Mouse (Mus musculus): Measurements from ENCODE around the gene Uri1. TPM values are rescaled to one million over a fixed set of nuclear protein-coding genes. Genes with fewer than 3 reads are reported as not detected.
A peak's percentile ranks its signal among the peaks of the same experiment; 100 is the strongest.

Gene Uri1
- 10 to 100 TPM; 13.0 to 15.7 TPM for total RNA-seq (2021)
- long read RNA-seq, experiment 1, transcript Uri1-201 (11 exons, 3,441 nt): major isoform, 25 of 32 reads
- long read RNA-seq, experiment 1, partial matches to known transcripts: 0 of 32 reads
- long read RNA-seq, experiment 1, other reads (novel, unspliced or antisense): 7 of 32 reads
- long read RNA-seq, experiment 2, transcript Uri1-201 (11 exons, 3,441 nt): major isoform, 14 of 16 reads
- long read RNA-seq, experiment 2, partial matches to known transcripts: 0 of 16 reads
- long read RNA-seq, experiment 2, other reads (novel, unspliced or antisense): 2 of 16 reads

DNA sequence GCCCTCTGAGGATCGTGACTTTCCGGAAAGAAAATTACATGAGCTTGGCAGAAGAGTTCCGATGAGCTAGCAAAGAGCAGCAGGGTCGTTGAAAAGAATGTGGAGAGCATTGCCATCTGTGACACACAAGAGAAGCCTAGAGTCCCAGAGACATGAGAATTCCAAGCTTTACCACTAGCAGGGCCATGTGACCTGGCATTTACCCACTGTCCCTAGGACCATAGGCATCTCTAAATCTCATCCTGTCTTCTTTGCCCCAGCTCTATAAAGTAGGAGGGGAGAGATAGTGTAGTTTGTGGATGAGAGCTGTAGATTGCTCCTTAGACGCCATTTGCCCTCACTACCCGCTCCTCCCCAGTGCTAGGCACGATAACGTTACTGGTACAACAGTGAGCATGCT lies at the start of gene Uri1:
Gene Uri1, minus strand, starts transcription at position 101 of the 400 bp plus-strand sequence.
- no peak for DNase-seq

GRCm38 (mm10) chr7:38071065-38071464 lies 47.7 kb upstream of the Uri1 start:
- no peak for DNase-seq

DNA sequence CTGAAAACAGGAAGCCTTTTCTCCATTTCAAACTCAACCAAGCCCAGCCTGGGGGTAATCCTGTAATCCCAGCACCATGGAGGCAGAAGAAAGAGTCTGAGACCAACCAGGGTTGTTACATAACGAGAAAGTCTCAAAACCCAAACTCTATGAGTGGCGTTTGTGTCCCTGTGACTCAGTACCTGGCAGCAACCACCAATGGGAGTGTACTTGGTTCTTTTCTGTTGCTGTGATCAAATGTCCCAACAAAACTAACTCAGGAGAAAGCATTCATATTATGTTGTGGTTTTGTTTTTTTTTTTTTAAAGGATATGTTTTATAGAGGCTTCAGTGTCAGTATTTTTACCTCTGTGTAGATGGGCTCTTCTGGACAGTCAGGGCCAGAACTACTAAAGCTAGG lies 47.3 kb upstream of the Uri1 start:
- no peak for DNase-seq

DNA sequence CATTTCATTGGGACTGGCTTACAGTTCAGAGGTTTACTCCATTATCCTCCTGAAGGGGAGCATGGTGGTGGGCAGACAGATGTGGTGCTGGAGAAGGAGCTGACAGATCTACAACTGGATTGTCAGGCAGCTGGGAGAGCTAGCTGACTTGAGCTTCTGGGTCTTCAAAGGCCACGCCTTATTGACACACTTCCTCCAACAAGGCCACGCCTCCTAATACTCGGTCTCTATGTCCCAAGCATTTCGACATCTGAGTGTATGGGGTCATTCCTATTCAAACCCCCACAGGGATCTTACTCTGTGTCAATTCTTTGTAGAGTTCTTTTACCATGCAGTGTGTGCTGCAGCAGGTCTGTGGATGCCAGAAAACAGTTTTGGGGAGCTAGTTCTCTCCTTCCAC lies 41.1 kb upstream of the Uri1 start:
- DNase-seq: no peak

DNA sequence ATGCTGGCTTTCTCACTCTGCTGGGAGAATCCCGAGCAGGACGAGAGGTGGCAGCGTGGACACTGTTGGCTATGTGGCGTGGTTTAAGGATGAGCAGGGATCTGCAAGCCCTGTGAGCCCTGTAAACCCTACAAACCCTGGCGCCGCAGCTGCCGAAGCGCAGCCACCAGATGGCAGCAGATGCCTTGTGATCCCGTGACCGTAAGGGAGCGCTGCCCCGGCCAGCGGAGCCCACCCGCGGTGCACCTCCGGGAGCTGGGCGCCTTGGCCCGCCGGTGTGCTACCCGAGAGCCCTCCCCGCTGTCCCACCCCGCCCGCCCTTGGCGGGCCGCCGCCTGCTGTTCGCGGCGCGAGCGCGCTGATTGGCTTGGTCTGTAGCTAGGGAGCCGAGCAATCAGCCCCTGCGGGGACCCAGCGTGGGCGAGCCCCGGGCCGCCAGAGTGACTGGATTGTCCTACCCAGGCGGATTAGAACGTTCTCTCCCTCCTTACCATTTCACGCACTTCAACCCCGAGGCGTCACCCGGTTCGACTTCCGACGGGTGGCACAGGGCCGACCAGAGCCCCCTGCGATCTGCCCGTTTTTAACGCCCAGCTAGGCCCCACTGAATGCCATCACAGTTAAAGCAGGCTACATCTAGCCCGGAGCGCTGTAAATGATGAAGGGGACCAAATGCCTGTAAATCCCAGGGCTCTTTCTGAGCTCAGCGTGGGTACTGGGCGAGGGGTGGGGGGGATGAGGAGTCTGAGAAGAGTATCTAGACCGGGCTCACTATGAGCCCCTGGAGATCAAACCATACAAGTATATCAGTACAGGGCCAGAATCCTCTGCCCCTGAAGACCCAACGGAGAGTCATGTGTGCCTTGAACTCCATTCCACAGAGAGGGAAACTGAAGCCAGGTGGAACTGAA lies 38.0 kb upstream of the Uri1 start:
- DNase-seq: peak; percentile 87 to 91

GRCm38 (mm10) chr7:38059636-38060330 lies 36.4 kb upstream of the Uri1 start:
- no peak for DNase-seq

DNA sequence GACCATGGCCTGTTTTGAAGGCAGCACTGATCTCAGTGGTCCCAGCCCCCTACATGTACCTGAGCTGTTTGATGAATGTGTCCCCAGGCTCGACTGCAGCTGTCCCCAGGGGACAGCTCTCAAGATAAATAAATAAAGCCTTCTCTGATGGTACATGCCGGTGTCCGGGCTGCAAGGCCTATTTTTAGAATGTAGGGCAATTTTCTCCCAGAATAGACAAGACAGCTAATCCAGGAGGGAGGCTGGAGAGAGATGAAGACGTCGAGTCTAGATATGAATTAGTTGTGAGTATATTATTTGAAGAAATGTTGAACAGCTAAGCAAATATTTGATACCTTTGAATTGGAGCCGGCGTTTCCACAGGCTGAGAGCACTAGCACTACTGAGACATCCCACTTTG lies 35.7 kb upstream of the Uri1 start:
- peak in 1 of 2 experiments; percentile 54 for DNase-seq

DNA sequence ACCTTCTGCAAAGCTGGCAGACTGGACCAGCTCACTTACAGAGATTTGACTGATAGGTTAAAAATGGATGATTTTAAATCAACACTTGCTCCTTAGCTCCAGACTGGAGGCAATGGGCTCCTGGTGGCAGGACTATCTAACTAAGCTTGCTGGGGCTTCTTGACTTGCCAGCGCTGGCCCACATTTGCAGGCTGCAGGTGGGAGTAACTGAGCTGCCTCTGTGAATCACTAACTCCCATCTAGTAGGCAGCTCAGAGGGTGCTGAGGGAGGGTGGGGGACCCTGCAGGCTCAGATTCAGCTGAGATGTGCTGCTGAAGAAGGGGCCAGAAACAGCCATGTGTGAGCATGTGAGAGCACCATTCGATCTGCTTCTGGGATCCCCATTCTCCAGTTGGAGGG lies 32.6 kb upstream of the Uri1 start:
- DNase-seq: no peak

DNA sequence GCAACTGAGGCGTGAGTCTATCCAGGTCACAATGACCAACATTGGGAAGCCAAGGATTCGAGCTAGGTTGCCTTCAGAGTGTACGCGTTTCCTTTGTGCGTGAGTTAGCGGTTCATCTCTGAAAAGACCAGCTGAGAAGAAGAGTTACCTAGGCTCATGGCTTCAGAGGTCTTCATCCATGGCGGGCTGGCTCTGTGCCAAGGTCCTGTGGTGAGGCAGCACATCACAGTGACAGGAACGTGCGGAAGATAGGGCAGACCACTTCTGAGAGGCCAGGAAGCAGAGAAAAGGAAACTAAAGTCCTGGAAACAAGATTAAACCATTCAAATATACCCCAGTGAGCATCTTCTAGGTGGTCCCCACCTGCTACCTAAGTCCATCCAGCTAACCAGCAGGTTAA lies 30.9 kb upstream of the Uri1 start:
- no peak for DNase-seq

DNA sequence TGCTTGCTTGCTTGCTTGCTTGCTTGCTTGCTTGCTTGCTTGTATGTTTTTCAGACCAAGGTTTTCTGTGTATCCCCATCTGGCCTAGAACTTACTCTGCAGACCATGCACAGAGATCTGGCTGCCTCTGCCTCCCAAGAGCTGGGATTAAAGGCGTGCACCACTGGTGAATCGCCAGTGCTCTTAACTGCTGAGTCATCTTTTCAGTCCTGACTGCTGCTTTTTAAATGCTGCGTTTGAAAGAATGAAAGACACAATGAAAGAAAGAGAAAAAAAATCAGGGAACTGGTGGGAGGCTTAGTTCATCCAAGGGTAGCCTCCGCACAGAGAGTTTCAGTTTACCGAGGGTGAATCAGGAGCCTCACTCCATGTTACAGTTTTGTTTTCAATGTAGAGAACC lies 23.9 kb upstream of the Uri1 start:
- no peak for DNase-seq

- DNase-seq: no peak
These were observed 17.9 kb upstream of the Uri1 start for GRCm38 (mm10) chr7:38041244-38041643.

DNA sequence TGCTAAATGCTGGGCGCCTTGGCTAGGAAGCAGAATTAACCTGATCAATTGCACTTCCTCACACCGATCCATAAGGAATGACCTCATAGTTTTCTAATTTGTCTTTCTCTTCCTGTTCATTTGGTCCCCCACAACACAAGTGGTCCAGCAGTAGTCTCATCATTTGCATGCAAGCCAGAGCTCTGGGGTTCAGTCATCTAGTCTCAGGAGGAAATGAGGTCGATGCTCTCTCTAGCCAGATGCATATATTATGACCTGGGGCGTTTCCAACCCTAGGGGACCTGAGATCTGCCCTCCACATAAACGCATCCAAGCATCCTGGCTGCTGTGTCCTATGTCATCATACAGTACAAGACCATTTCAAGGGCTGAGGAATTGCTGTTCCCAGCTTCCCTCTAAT lies 14.2 kb upstream of the Uri1 start:
- DNase-seq: no peak

GRCm38 (mm10) chr7:38031183-38031582 lies 7.8 kb upstream of the Uri1 start:
- DNase-seq: no peak

GRCm38 (mm10) chr7:38030606-38031005 lies 7.3 kb upstream of the Uri1 start:
- no peak for DNase-seq

DNA sequence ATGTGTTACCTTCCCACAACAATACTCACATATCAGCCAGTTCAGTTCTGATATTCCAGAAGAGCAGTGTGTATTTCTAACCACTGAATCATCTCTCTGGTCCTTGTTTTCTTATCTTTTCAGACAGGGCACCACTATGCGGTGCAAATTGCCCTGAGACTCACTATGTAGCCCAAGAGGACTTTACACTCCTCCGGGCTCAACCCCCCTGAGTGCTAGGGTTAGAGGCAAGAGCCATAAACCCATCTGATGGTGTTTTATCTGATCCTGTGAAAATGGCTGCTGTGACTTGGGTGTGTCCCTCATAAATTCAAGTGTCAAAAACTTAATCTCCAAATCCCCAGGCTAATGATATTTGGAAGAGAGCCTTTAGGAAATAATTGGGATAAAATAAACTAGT lies 6.6 kb upstream of the Uri1 start:
- DNase-seq: no peak

- DNase-seq: no peak
These were observed 5.7 kb upstream of the Uri1 start for GRCm38 (mm10) chr7:38029083-38029482.

DNA sequence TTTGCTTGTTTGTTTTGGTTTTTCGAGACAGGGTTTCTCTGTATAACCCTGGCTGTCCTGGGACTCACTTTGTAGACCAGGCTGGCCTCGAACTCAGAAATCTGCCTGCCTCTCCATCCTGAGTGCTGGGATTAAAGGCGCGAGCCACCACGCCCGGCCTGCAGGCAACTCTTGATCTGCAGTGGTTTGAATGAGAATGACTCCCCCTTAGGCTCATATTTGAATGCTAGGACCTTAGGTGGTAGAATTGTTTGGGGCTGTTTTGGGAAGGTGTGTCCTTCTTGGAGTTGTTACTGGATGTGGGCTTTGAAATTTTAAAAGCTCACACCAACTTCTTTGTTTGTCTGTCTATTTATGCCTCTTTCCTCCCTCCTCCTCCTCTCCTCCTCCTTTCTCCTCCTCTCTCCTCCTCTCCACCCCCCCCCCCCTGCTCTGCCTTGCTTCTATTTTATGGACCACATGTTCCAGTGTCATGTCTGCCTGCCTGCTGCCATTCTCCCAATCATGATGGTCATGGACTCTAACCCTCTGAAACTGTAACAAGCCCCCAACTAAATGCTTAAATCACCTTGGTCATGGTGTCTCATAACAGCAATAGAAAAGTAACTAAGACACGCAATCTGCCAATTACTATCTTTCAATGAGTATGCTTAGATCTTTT lies 4.7 kb upstream of the Uri1 start:
- no peak for DNase-seq

GRCm38 (mm10) chr7:38024839-38025238 lies 1.5 kb upstream of the Uri1 start:
- no peak for DNase-seq

- no peak for DNase-seq
These were observed 3.6 kb downstream of the Uri1 start for GRCm38 (mm10) chr7:38019770-38020169.

DNA sequence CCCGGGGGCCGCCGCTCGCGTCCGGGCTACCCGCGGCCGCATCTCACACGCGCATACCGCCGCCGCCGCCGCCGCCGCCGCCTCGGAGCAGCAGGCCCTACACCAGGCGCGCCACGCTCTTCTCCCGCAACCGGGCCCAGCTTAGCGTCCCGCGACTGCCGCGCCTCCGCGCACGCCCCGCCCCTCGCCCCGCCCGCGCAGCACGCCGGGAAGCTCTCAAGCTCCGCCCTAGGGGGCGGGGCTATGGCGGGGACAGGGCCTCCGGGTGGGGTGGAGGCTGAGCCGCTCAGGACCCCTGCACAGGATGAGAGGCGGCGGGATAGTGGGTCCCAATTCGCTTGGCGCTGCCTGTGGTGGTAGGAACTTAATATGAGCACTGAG lies 4.0 kb downstream of the Uri1 start:
- DNase-seq: peak; percentile 92 to 94

- DNase-seq: peak; percentile 72 to 76
These were observed 4.7 kb downstream of the Uri1 start for GRCm38 (mm10) chr7:38018416-38019368.

Data from heart, adult 18-20 months (tissue).